Mouse (Mus musculus) embryonic facial prominence, embryonic 10.5 days (tissue): ENCODE data around the gene Lcn10. TPM values are rescaled to one million over a fixed set of nuclear protein-coding genes. Genes with fewer than 3 reads are reported as not detected.

Source experiments
- DNase-seq: peaks from one replicate; pipeline ENCODE4 v3.0.0-alpha.2; 2017; ENCODE audit warnings: low spot score
- H3K27ac ChIP-seq: fragments of 300-500 bp; sonication (generic); replicated peaks from 2 replicates; pipeline ENCODE4 v1.5.1; 2016; ENCODE audit warnings: mild to moderate bottlenecking
- H3K27me3 ChIP-seq: fragments of 300-500 bp; sonication (generic); replicated peaks from 2 replicates; pipeline ENCODE4 v1.6.1; 2016; ENCODE audit warnings: low read depth, mild to moderate bottlenecking; ENCODE audit not compliant: poor library complexity, severe bottlenecking
- H3K36me3 ChIP-seq: fragments of 300-500 bp; sonication (generic); replicated peaks from 2 replicates; pipeline ENCODE4 v1.6.1; 2016; ENCODE audit warnings: mild to moderate bottlenecking, moderate library complexity
- H3K4me1 ChIP-seq: fragments of 300-500 bp; sonication (generic); 2 replicates; pipeline ENCODE4 v1.6.1; 2016
- H3K4me3 ChIP-seq: fragments of 300-500 bp; sonication (generic); 2 replicates; pipeline ENCODE4 v1.5.1; 2016; ENCODE audit warnings: mild to moderate bottlenecking, moderate library complexity
- H3K9me3 ChIP-seq: fragments of 300-500 bp; sonication (generic); 2 replicates; pipeline ENCODE4 v1.6.1; 2016; ENCODE audit warnings: mild to moderate bottlenecking
- WGBS: fragments of 180-500 bp; shearing (Covaris S2); methylation state at CpG from one replicate; pipeline ENCODE4 v1.1.7; 2016; 5-methylcytosine and 5-hydroxymethylcytosine counted together
- polyA plus RNA-seq: library from polyadenylated mRNA; unstranded; fragments of >200 nt; fragmentation: Nextera tagmentation; extraction: Ambion mirVana; gene quantifications from 2 replicates; pipeline ENCODE4 v1.2.1, GENCODE M21; 2016

Lcn10 gene
- polyA plus RNA-seq = not detected in 2 replicates

- Histone ChIP-seq H3K27me3 (no peaks in the 10 kb centered on the region), H3K27ac (no peak within 1 kb of the TSS), H3K4me3 (no peak within 1 kb of the TSS), H3K36me3 (no peaks in the 10 kb centered on the region), H3K9me3 (no peaks in the 10 kb centered on the region), H3K4me1 (no peaks in the 10 kb centered on the region)
- no peak for DNase-seq
- 75% methylated on average over 2 of the region's 2 CpGs for WGBS
Measured at GRCm38 (mm10) chr2:25682426-25682825, at the start of gene Lcn10. Lcn10 (plus strand) TSS chr2:25682726.

- Histone ChIP-seq H3K4me3 (no peak overlapping the region), H3K36me3 (no peaks in the 10 kb centered on the region), H3K9me3 (no peaks in the 10 kb centered on the region), H3K4me1 (peaks cover 3% of the 10 kb centered on the region), H3K27ac (no peak overlapping the region), H3K27me3 (no peaks in the 10 kb centered on the region)
- 87% methylated on average over 3 of the region's 3 CpGs for WGBS
- DNase-seq = no peak
Measured at GRCm38 (mm10) chr2:25633616-25634015, 48.9 kb upstream of the Lcn10 start.

GRCm38 (mm10) chr2:25634046-25634445 lies 48.5 kb upstream of the Lcn10 start:
- Histone ChIP-seq H3K4me1 (no peaks in the 10 kb centered on the region), H3K27ac (no peak overlapping the region), H3K36me3 (no peaks in the 10 kb centered on the region), H3K4me3 (no peak overlapping the region), H3K9me3 (no peaks in the 10 kb centered on the region), H3K27me3 (no peaks in the 10 kb centered on the region)
- 44% methylated on average over 1 of the region's 1 CpGs for whole genome bisulfite sequencing
- DNase-seq = no peak

GRCm38 (mm10) chr2:25639890-25640289 lies 42.6 kb upstream of the Lcn10 start:
- no peaks in the 10 kb centered on the region for H3K9me3 ChIP-seq
- H3K4me3 ChIP-seq = no peak overlapping the region
- no peaks in the 10 kb centered on the region for H3K27me3 ChIP-seq
- DNase-seq = peak; percentile 71
- H3K27ac ChIP-seq = no peak overlapping the region
- no peaks in the 10 kb centered on the region for H3K36me3 ChIP-seq
- WGBS = 15% methylated on average over 6 of the region's 6 CpGs
- 0 out of 2 replicates have a peak, but pooled peaks cover 3% of the 10 kb centered on the region for H3K4me1 ChIP-seq

- Histone ChIP-seq H3K4me1 (peaks cover 15% of the 10 kb centered on the region), H3K27me3 (no peaks in the 10 kb centered on the region), H3K27ac (no peak within 1 kb of the TSS), H3K9me3 (no peaks in the 10 kb centered on the region), H3K4me3 (no peak within 1 kb of the TSS), H3K36me3 (no peaks in the 10 kb centered on the region)
- DNase-seq = no peak
- 78% methylated on average over 2 of the region's 2 CpGs for WGBS
Measured at GRCm38 (mm10) chr2:25652902-25653301, 29.6 kb upstream of the Lcn10 start, which contains the start of gene Lcn8. Lcn8 (plus strand) TSS chr2:25653120.

GRCm38 (mm10) chr2:25654502-25654901 lies 28.0 kb upstream of the Lcn10 start:
- Histone ChIP-seq H3K9me3 (no peaks in the 10 kb centered on the region), H3K4me1 (peaks cover 15% of the 10 kb centered on the region), H3K36me3 (no peaks in the 10 kb centered on the region), H3K27ac (0 out of 2 replicates have a peak overlapping the region, but pooled peaks have one; percentile 7), H3K27me3 (no peaks in the 10 kb centered on the region), H3K4me3 (no peak overlapping the region)
- WGBS = 45% methylated on average over 1 of the region's 1 CpGs
- peak; percentile 26 for DNase-seq

GRCm38 (mm10) chr2:25656691-25657090 lies 25.8 kb upstream of the Lcn10 start:
- Histone ChIP-seq H3K27ac (no peak overlapping the region), H3K27me3 (no peaks in the 10 kb centered on the region), H3K9me3 (no peaks in the 10 kb centered on the region), H3K4me3 (no peak overlapping the region), H3K4me1 (peaks cover 15% of the 10 kb centered on the region), H3K36me3 (no peaks in the 10 kb centered on the region)
- WGBS = 89% methylated on average over 4 of the region's 4 CpGs
- DNase-seq = no peak

- H3K27me3 ChIP-seq = no peaks in the 10 kb centered on the region
- H3K9me3 ChIP-seq = no peaks in the 10 kb centered on the region
- H3K27ac ChIP-seq = no peak overlapping the region
- whole genome bisulfite sequencing = 91% methylated on average over 4 of the region's 4 CpGs
- no peak overlapping the region for H3K4me3 ChIP-seq
- no peak for DNase-seq
- H3K36me3 ChIP-seq = no peaks in the 10 kb centered on the region
- peaks cover 15% of the 10 kb centered on the region for H3K4me1 ChIP-seq
Measured at GRCm38 (mm10) chr2:25657246-25657645, 25.3 kb upstream of the Lcn10 start.

GRCm38 (mm10) chr2:25657652-25658051 lies 24.9 kb upstream of the Lcn10 start, which contains the start of gene Lcn5:
Lcn5 (plus strand) TSS chr2:25657952.
- no peaks in the 10 kb centered on the region for H3K27me3 ChIP-seq
- H3K36me3 ChIP-seq = no peaks in the 10 kb centered on the region
- H3K4me1 ChIP-seq = peaks cover 15% of the 10 kb centered on the region
- H3K4me3 ChIP-seq = no peak within 1 kb of the TSS
- H3K27ac ChIP-seq = no peak within 1 kb of the TSS
- H3K9me3 ChIP-seq = no peaks in the 10 kb centered on the region
- no peak for DNase-seq

GRCm38 (mm10) chr2:25660279-25660678 lies 22.2 kb upstream of the Lcn10 start:
- H3K36me3 ChIP-seq = no peaks in the 10 kb centered on the region
- 0 out of 2 replicates have a peak, but pooled peaks cover under 1% of the 10 kb centered on the region for H3K4me1 ChIP-seq
- no peak overlapping the region for H3K27ac ChIP-seq
- H3K4me3 ChIP-seq = no peak overlapping the region
- H3K9me3 ChIP-seq = no peaks in the 10 kb centered on the region
- 88% methylated on average over 8 of the region's 8 CpGs for WGBS
- H3K27me3 ChIP-seq = no peaks in the 10 kb centered on the region
- no peak for DNase-seq

- no peaks in the 10 kb centered on the region for H3K4me1 ChIP-seq
- 86% methylated on average over 6 of the region's 6 CpGs for WGBS
- no peaks in the 10 kb centered on the region for H3K9me3 ChIP-seq
- no peaks in the 10 kb centered on the region for H3K27me3 ChIP-seq
- H3K36me3 ChIP-seq = no peaks in the 10 kb centered on the region
- no peak overlapping the region for H3K4me3 ChIP-seq
- no peak overlapping the region for H3K27ac ChIP-seq
- no peak for DNase-seq
Measured at GRCm38 (mm10) chr2:25661245-25661970, 21.1 kb upstream of the Lcn10 start.

GRCm38 (mm10) chr2:25663511-25663910 lies 19.0 kb upstream of the Lcn10 start:
- peak; percentile 55 for DNase-seq
- H3K27ac ChIP-seq = no peak overlapping the region

GRCm38 (mm10) chr2:25664125-25664524 lies 18.4 kb upstream of the Lcn10 start:
- Histone ChIP-seq H3K27ac (no peak overlapping the region), H3K4me3 (no peak overlapping the region), H3K36me3 (no peaks in the 10 kb centered on the region), H3K27me3 (no peaks in the 10 kb centered on the region), H3K9me3 (no peaks in the 10 kb centered on the region), H3K4me1 (no peaks in the 10 kb centered on the region)
- 75% methylated on average over 5 of the region's 5 CpGs for WGBS
- no peak for DNase-seq

More at GRCm38 (mm10) chr2:25663511-25663910, 19.0 kb upstream of the Lcn10 start:
- no peaks in the 10 kb centered on the region for H3K4me1 ChIP-seq
- H3K27me3 ChIP-seq = no peaks in the 10 kb centered on the region
- WGBS = 68% methylated on average over 1 of the region's 1 CpGs
- no peaks in the 10 kb centered on the region for H3K9me3 ChIP-seq
- H3K36me3 ChIP-seq = no peaks in the 10 kb centered on the region
- no peak overlapping the region for H3K4me3 ChIP-seq
